Comparison of ENCODE assay signal across 21 mouse cellular contexts in genomic region chr3:73409929-73410522, GRCm38 (mm10).
DNase-seq lines count a peak whose midpoint lies in the region; ATAC-seq lines count a peak whose summit lies in the region.
"Had no signal": no experiment of that assay in that cellular context is flagged by ENCODE, and none has a peak within 500 bp of the region (broad histone marks: within the 10 kb centered on the region; RNA-seq: fewer than 3 reads in every experiment).

No protein-coding gene starts in this region.

- no peaks in the 10 kb centered on the region for H3K4me1 ChIP-seq in hindbrain, embryonic 15.5 days (replicated peaks)
- no peaks in the 10 kb centered on the region for H3K4me1 ChIP-seq in hindbrain, embryonic 10.5 days (replicated peaks)
- H3K4me1 ChIP-seq in forebrain, embryonic 16.5 days (replicated peaks; ENCODE audit: control insufficient read depth, insufficient read depth, low read length): no peaks in the 10 kb centered on the region
- H3K4me1 ChIP-seq: embryonic facial prominence, embryonic 12.5 days; hindbrain, embryonic 13.5 days; limb, embryonic 13.5 days; liver, embryonic 13.5 days; stomach, embryonic 15.5 days had no signal

- H3K27ac ChIP-seq in hindbrain, embryonic 15.5 days (replicated peaks): no peak overlapping the region
- H3K27ac ChIP-seq in hindbrain, embryonic 10.5 days: no peak overlapping the region
- H3K27ac ChIP-seq in forebrain, embryonic 16.5 days (ENCODE audit: low read length): peak overlapping the region; percentile 61
- H3K27ac ChIP-seq: embryonic facial prominence, embryonic 12.5 days; hindbrain, embryonic 13.5 days; limb, embryonic 13.5 days; liver, embryonic 13.5 days; stomach, embryonic 15.5 days had no signal

- H3K36me3 ChIP-seq in hindbrain, embryonic 15.5 days: no peaks in the 10 kb centered on the region
- H3K36me3 ChIP-seq in hindbrain, embryonic 10.5 days: no peaks in the 10 kb centered on the region
- no peaks in the 10 kb centered on the region for H3K36me3 ChIP-seq in forebrain, embryonic 16.5 days (ENCODE audit: control insufficient read depth, insufficient read depth)
- H3K36me3 ChIP-seq: embryonic facial prominence, embryonic 12.5 days; hindbrain, embryonic 13.5 days; limb, embryonic 13.5 days; liver, embryonic 13.5 days; stomach, embryonic 15.5 days had no signal

- 0 out of 2 replicates have a peak, but pooled peaks have one; percentile 27 for ATAC-seq in hindbrain, embryonic 15.5 days (ENCODE audit: low FRiP score, low read depth)
- peak; percentile 69 for ATAC-seq in forebrain, embryonic 16.5 days
- ATAC-seq in megakaryocyte-erythroid progenitor cell, adult 5-6 weeks (replicated peaks; ENCODE audit: low FRiP score, low TSS enrichment, poor library complexity, severe bottlenecking): no peak
- ATAC-seq: intestine, postnatal 0 days had no signal

- H3K27me3 ChIP-seq in hindbrain, embryonic 15.5 days: no peaks in the 10 kb centered on the region
- H3K27me3 ChIP-seq in hindbrain, embryonic 10.5 days (ENCODE audit: insufficient read depth, poor library complexity, severe bottlenecking): no peaks in the 10 kb centered on the region
- H3K27me3 ChIP-seq in forebrain, embryonic 16.5 days (replicated peaks; ENCODE audit: control insufficient read depth, insufficient read depth, low read length): no peaks in the 10 kb centered on the region
- H3K27me3 ChIP-seq: embryonic facial prominence, embryonic 12.5 days; hindbrain, embryonic 13.5 days; limb, embryonic 13.5 days; liver, embryonic 13.5 days; stomach, embryonic 15.5 days had no signal

- no peak overlapping the region for H3K4me3 ChIP-seq in hindbrain, embryonic 15.5 days
- no peak overlapping the region for H3K4me3 ChIP-seq in hindbrain, embryonic 10.5 days
- no peak overlapping the region for H3K4me3 ChIP-seq in forebrain, embryonic 16.5 days (replicated peaks; ENCODE audit: low read length)
- H3K4me3 ChIP-seq: embryonic facial prominence, embryonic 12.5 days; erythroblast, embryonic 14.5 days; hindbrain, embryonic 13.5 days; limb, embryonic 13.5 days; liver, embryonic 13.5 days; myocyte; stomach, embryonic 15.5 days had no signal

- H3K4me2 ChIP-seq in hindbrain, embryonic 15.5 days: no peak overlapping the region
- H3K4me2 ChIP-seq in forebrain, embryonic 16.5 days (ENCODE audit: low read length): no peak overlapping the region
- H3K4me2 ChIP-seq: embryonic facial prominence, embryonic 12.5 days; hindbrain, embryonic 13.5 days; limb, embryonic 13.5 days; liver, embryonic 13.5 days; lung, embryonic 14.5 days; stomach, embryonic 15.5 days had no signal

- no peak overlapping the region for H3K9ac ChIP-seq in hindbrain, embryonic 15.5 days
- no peak overlapping the region for H3K9ac ChIP-seq in forebrain, embryonic 16.5 days (replicated peaks; ENCODE audit: low read depth, low read length)
- H3K9ac ChIP-seq: embryonic facial prominence, embryonic 12.5 days; hindbrain, embryonic 13.5 days; limb, embryonic 13.5 days; liver, embryonic 13.5 days; lung, embryonic 14.5 days; stomach, embryonic 15.5 days had no signal

- H3K9me3 ChIP-seq in hindbrain, embryonic 15.5 days: no peaks in the 10 kb centered on the region
- no peaks in the 10 kb centered on the region for H3K9me3 ChIP-seq in hindbrain, embryonic 10.5 days
- no peaks in the 10 kb centered on the region for H3K9me3 ChIP-seq in forebrain, embryonic 16.5 days (ENCODE audit: control insufficient read depth, low read length)
- H3K9me3 ChIP-seq: embryonic facial prominence, embryonic 12.5 days; hindbrain, embryonic 13.5 days; limb, embryonic 13.5 days; liver, embryonic 13.5 days; stomach, embryonic 15.5 days had no signal

- 56% methylated on average over 4 of the region's 4 CpGs for WGBS in hindbrain, embryonic 15.5 days
- 82% methylated on average over 4 of the region's 4 CpGs for WGBS in hindbrain, embryonic 10.5 days
- WGBS in forebrain, embryonic 16.5 days: 54% methylated on average over 4 of the region's 4 CpGs

- no peak for DNase-seq in hindbrain, embryonic 10.5 days (ENCODE audit: low spot score)
- DNase-seq in brain, adult 2 months (ENCODE audit: low read depth, low spot score): peak; percentile 69
- DNase-seq in layer of hippocampus, adult 9-11 months: peak; percentile 79
- no peak for DNase-seq in right cerebral cortex, adult 2 months (ENCODE audit: low spot score in 2 of 2)
- DNase-seq: B cell, adult 2 months; cerebellum, adult 9-10 months; gastrocnemius, postnatal 36 days; liver, embryonic 13.5 days; lung, embryonic 14.5 days; lung, postnatal 36 days; thymus, adult 2 months had no signal

Comparison
In these comparisons a context has a peak if more than half of its experiments do, and no peak if none do; other contexts are left out.
1. DNase-seq: peak in brain, adult 2 months (single experiment) and layer of hippocampus, adult 9-11 months (single experiment); none in hindbrain, embryonic 10.5 days (single experiment) and right cerebral cortex, adult 2 months (0 of 2).